Mouse (Mus musculus) kidney, adult 2 months (tissue): ENCODE data around the gene Xrra1. TPM values are rescaled to one million over a fixed set of nuclear protein-coding genes. Genes with fewer than 3 reads are reported as not detected.

Experiments
- DNase-seq: peaks from one replicate; pipeline ENCODE4 v3.0.0; 2021
- H3K27ac ChIP-seq: fragments of 200-500 bp; 2 replicates; pipeline ENCODE4 v1.5.1; 2012; ENCODE audit warnings: low read depth, low read length, control low read depth, inconsistent platforms; ENCODE audit not compliant: insufficient read depth
- H3K27me3 ChIP-seq: fragments of 200-500 bp; replicated peaks from 2 replicates; pipeline ENCODE4 v1.6.1; 2012; ENCODE audit warnings: mild to moderate bottlenecking, moderate library complexity, low read length, inconsistent platforms; ENCODE audit not compliant: control insufficient read depth, insufficient read depth
- H3K36me3 ChIP-seq: fragments of 200-500 bp; 2 replicates; pipeline ENCODE4 v1.6.1; 2012; ENCODE audit warnings: mild to moderate bottlenecking, moderate library complexity, low read length, inconsistent platforms; ENCODE audit not compliant: control insufficient read depth, insufficient read depth
- H3K4me1 ChIP-seq: fragments of 200-500 bp; 2 replicates; pipeline ENCODE4 v1.6.1; 2011; ENCODE audit warnings: low read length; ENCODE audit not compliant: control insufficient read depth, insufficient read depth
- H3K4me3 ChIP-seq: fragments of 200-500 bp; 2 replicates; pipeline ENCODE4 v1.5.1; 2011; ENCODE audit warnings: mild to moderate bottlenecking, low read depth, low read length, control low read depth; ENCODE audit not compliant: insufficient read depth
- CTCF ChIP-seq: fragments of 200-500 bp; conservative IDR thresholded peaks from 2 replicates; pipeline ENCODE4 v1.5.1; 2011; ENCODE audit warnings: low read depth, mild to moderate bottlenecking, control low read depth, low read length, moderate library complexity, mixed read lengths; ENCODE audit not compliant: insufficient read depth, insufficient read length
- POLR2A ChIP-seq: fragments of 200-500 bp; IDR thresholded peaks from one replicate; pipeline ENCODE4 v1.6.1; 2011; ENCODE audit warnings: low read depth, low read length, control low read depth
- WGBS: fragments of 180-500 bp; shearing (Covaris S2); methylation state at CpG from one replicate; pipeline ENCODE4 v1.1.7; 2018; 5-methylcytosine and 5-hydroxymethylcytosine counted together
- polyA plus RNA-seq: library from polyadenylated mRNA; depleted of rRNA; stranded (reverse); fragments of >200 nt; gene quantifications from 2 replicates; pipeline ENCODE4 v1.2.3, GENCODE M21; 2012

Xrra1 gene
- polyA plus RNA-seq, 1 experiment: 0.22 TPM

GRCm38 (mm10) chr7:99833846-99834222, 25.1 kb upstream of the Xrra1 start:
- WGBS: 74% methylated on average over 2 of the region's 2 CpGs

GRCm38 (mm10) chr7:99834314-99834853, 24.5 kb upstream of the Xrra1 start:
- H3K4me1 ChIP-seq: no peaks in the 10 kb centered on the region
- DNase-seq: no peak
- no peak overlapping the region for H3K27ac ChIP-seq
- WGBS: 86% methylated on average over 5 of the region's 5 CpGs
- H3K27me3 ChIP-seq: no peaks in the 10 kb centered on the region
- no peak overlapping the region for H3K4me3 ChIP-seq
- no peak for TF ChIP-seq POLR2A
- TF ChIP-seq CTCF: no peak
- peaks cover 1% of the 10 kb centered on the region for H3K36me3 ChIP-seq

More at GRCm38 (mm10) chr7:99833846-99834222, 25.1 kb upstream of the Xrra1 start:
- no peak for DNase-seq
- Histone ChIP-seq H3K4me3 (no peak overlapping the region), H3K4me1 (no peaks in the 10 kb centered on the region), H3K27ac (no peak overlapping the region), H3K27me3 (no peaks in the 10 kb centered on the region), H3K36me3 (peaks cover 1% of the 10 kb centered on the region; the same call in 1 of the 2 replicates)
- TF ChIP-seq CTCF: no peak
- no peak for TF ChIP-seq POLR2A

DNA sequence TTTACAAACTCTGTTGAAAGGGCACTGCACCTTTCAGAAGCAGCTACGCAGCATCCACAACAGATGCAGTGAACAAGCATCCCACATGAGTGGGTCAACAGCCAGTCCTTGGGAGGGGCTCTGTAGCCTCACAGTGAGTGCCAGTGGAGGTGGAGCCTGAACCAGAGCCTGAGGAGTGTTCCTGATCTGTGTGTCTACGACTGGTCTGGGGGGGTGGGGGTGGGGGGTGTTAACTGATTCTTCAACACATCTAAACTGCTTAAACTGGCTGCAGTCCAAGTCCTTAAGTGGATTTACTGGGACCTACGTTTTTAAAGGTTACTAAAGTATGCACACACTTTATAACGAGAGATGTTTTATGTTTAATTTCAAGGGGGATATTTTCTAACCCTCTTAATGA, 22.1 kb upstream of the Xrra1 start:
- WGBS: 51% methylated on average over 4 of the region's 4 CpGs
- DNase-seq: no peak
- Histone ChIP-seq H3K4me1 (no peaks in the 10 kb centered on the region), H3K4me3 (no peak overlapping the region), H3K36me3 (peaks cover 1% of the 10 kb centered on the region), H3K27ac (no peak overlapping the region), H3K27me3 (no peaks in the 10 kb centered on the region)
- TF ChIP-seq POLR2A: no peak
- TF ChIP-seq CTCF: no peak

GRCm38 (mm10) chr7:99837358-99838071, 21.4 kb upstream of the Xrra1 start:
- H3K4me1 ChIP-seq: no peaks in the 10 kb centered on the region

GRCm38 (mm10) chr7:99838241-99838640, 20.7 kb upstream of the Xrra1 start:
- Histone ChIP-seq H3K27me3 (no peaks in the 10 kb centered on the region), H3K4me1 (no peaks in the 10 kb centered on the region), H3K4me3 (no peak overlapping the region), H3K27ac (no peak overlapping the region), H3K36me3 (peaks cover 1% of the 10 kb centered on the region)
- no peak for DNase-seq
- 95% methylated on average over 3 of the region's 3 CpGs for WGBS
- no peak for TF ChIP-seq CTCF
- TF ChIP-seq POLR2A: no peak

More at GRCm38 (mm10) chr7:99837358-99838071, 21.4 kb upstream of the Xrra1 start:
- 71% methylated on average over 6 of the region's 6 CpGs for WGBS
- Histone ChIP-seq H3K36me3 (peaks cover 1% of the 10 kb centered on the region), H3K4me3 (no peak overlapping the region), H3K27me3 (no peaks in the 10 kb centered on the region), H3K27ac (no peak overlapping the region)
- DNase-seq: no peak
- no peak for TF ChIP-seq POLR2A
- no peak for TF ChIP-seq CTCF

GRCm38 (mm10) chr7:99845533-99846236, 13.2 kb upstream of the Xrra1 start:
- no peak for DNase-seq
- Histone ChIP-seq H3K27me3 (no peaks in the 10 kb centered on the region), H3K4me1 (no peaks in the 10 kb centered on the region), H3K36me3 (peaks cover 7% of the 10 kb centered on the region), H3K4me3 (no peak overlapping the region), H3K27ac (no peak overlapping the region)
- TF ChIP-seq CTCF: no peak
- TF ChIP-seq POLR2A: no peak
- 93% methylated on average over 8 of the region's 8 CpGs for WGBS

DNA sequence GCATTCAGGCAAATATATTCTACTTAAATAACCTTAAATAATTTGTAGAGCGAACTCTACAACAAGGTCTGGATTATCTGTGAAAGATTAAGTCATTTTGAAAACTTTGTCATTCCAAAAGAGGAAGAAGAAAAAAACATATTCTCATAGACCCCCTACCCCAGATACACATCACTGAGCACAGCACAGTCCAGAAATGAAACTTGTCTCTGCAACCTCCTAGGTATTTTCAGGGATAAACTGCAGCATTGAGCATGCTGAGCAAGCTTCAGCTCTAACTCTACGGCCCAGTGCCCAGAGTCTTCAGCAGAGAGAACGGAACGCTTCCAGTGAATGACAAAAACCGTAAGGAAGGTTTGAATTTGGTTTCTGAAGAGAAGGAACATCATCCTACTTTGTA, 8.4 kb upstream of the Xrra1 start:
- Histone ChIP-seq H3K4me3 (no peak overlapping the region), H3K27ac (no peak overlapping the region), H3K36me3 (peaks cover 7% of the 10 kb centered on the region; the same call in 1 of the 2 replicates), H3K4me1 (no peaks in the 10 kb centered on the region), H3K27me3 (no peaks in the 10 kb centered on the region)
- WGBS: 74% methylated on average over 5 of the region's 5 CpGs
- TF ChIP-seq CTCF (no peak), POLR2A (no peak)
- DNase-seq: no peak
